In genomic region chr16:93384039-93384537, GRCm38 (mm10) we compare ENCODE assay signal across 12 mouse cellular contexts.
"Had no signal": no experiment of that assay in that cellular context is flagged by ENCODE, and none has a peak within 500 bp of the region (broad histone marks: within the 10 kb centered on the region; RNA-seq: fewer than 3 reads in every experiment).

No protein-coding gene starts in this region.

- H3K36me3 ChIP-seq: intestine, embryonic 15.5 days; limb, embryonic 10.5 days; midbrain, embryonic 10.5 days; neural tube, embryonic 12.5 days; stomach, embryonic 15.5 days had no signal

- ATAC-seq: intestine, embryonic 15.5 days had no signal

- H3K27me3 ChIP-seq: intestine, embryonic 15.5 days; neural tube, embryonic 12.5 days had no signal

- H3K27ac ChIP-seq: intestine, embryonic 15.5 days; limb, embryonic 10.5 days; midbrain, embryonic 10.5 days; neural tube, embryonic 12.5 days; stomach, embryonic 15.5 days had no signal

- H3K4me1 ChIP-seq: intestine, embryonic 15.5 days; neural tube, embryonic 12.5 days had no signal

- H3K9ac ChIP-seq: intestine, embryonic 15.5 days; neural tube, embryonic 12.5 days; stomach, embryonic 15.5 days had no signal

- H3K9me3 ChIP-seq: intestine, embryonic 15.5 days; limb, embryonic 10.5 days; midbrain, embryonic 10.5 days; neural tube, embryonic 12.5 days; stomach, embryonic 15.5 days had no signal

- H3K4me3 ChIP-seq: intestine, embryonic 15.5 days; limb, embryonic 10.5 days; midbrain, embryonic 10.5 days; neural tube, embryonic 12.5 days; stomach, embryonic 15.5 days had no signal

- H3K4me2 ChIP-seq: intestine, embryonic 15.5 days; liver, embryonic 11.5 days; neural tube, embryonic 12.5 days; stomach, embryonic 15.5 days had no signal

- DNase-seq: kidney, adult 8-10 months; kidney, postnatal 25 days; lung, postnatal 4 days; midbrain, embryonic 14.5 days; spleen, adult 18-20 months; thymus, postnatal 36 days had no signal
